Mouse (Mus musculus) spleen, adult 2 months (tissue): ENCODE results near the gene Dock7.

Experiments used
- CTCF ChIP-seq: fragments of 200-500 bp; IDR thresholded peaks from 2 replicates; pipeline ENCODE4 v1.5.1; 2011; ENCODE audit warnings: mild to moderate bottlenecking, inconsistent platforms; ENCODE audit not compliant: insufficient read depth, insufficient read length, insufficient replicate concordance; ENCODE audit errors: extremely low read depth
- POLR2A ChIP-seq: fragments of 200-500 bp; IDR thresholded peaks from 2 replicates; pipeline ENCODE4 v1.6.1; 2011; ENCODE audit warnings: low read depth, low read length, inconsistent platforms

DNA sequence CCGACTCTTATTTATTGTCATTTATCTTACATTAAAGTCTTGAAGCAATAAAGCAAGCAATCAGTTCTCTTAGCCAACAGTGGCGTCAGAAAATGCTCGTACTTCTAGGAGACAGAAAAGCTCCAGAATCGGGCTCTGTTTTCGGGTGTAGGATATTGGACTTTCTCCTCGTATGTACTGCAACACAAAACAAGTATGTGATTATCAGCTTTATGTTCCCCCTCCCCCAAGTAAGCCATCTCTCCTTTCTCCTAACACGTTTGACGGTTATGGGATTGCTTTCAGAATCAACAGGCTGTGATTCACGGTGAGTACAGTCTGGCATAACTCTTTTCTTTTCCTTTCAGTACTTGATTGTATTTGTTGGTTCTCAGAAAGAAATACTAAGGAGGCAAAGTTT lies 42.3 kb upstream of the Dock7 start:
- TF ChIP-seq CTCF (no peak), POLR2A (no peak)
